Mouse (Mus musculus) forebrain, embryonic 16.5 days (tissue): Measurements from ENCODE around the gene Zc3h7b. TPM values are rescaled to one million over a fixed set of nuclear protein-coding genes. Genes with fewer than 3 reads are reported as not detected.

Experiments used
- ATAC-seq: fragments of 200-750 bp; cut with Nextera tagmentation; 2 replicates; pipeline ENCODE4 v1.8.0; 2017; ENCODE audit warnings: mild to moderate bottlenecking, moderate library complexity
- H3K27ac ChIP-seq: fragments of 300-500 bp; sonication (generic); 2 replicates; pipeline ENCODE4 v1.5.1; 2014; ENCODE audit warnings: low read length, control low read depth
- H3K27me3 ChIP-seq: fragments of 300-500 bp; sonication (generic); replicated peaks from 2 replicates; pipeline ENCODE4 v1.6.1; 2014; ENCODE audit warnings: low read length; ENCODE audit not compliant: control insufficient read depth, insufficient read depth
- H3K36me3 ChIP-seq: fragments of 300-500 bp; sonication (generic); 2 replicates; pipeline ENCODE4 v1.6.1; 2014; ENCODE audit not compliant: control insufficient read depth, insufficient read depth
- H3K4me1 ChIP-seq: fragments of 300-500 bp; sonication (generic); replicated peaks from 2 replicates; pipeline ENCODE4 v1.6.1; 2014; ENCODE audit warnings: low read length; ENCODE audit not compliant: control insufficient read depth, insufficient read depth
- H3K4me2 ChIP-seq: fragments of 300-500 bp; sonication (generic); 2 replicates; pipeline ENCODE4 v1.6.1; 2014; ENCODE audit warnings: mild to moderate bottlenecking, low read length, control low read depth
- H3K4me3 ChIP-seq: fragments of 300-500 bp; sonication (generic); replicated peaks from 2 replicates; pipeline ENCODE4 v1.5.1; 2014; ENCODE audit warnings: mild to moderate bottlenecking, low read length, control low read depth
- H3K9ac ChIP-seq: fragments of 300-500 bp; sonication (generic); replicated peaks from 2 replicates; pipeline ENCODE4 v1.6.1; 2014; ENCODE audit warnings: low read depth, low read length, control low read depth
- H3K9me3 ChIP-seq: fragments of 300-500 bp; sonication (generic); 2 replicates; pipeline ENCODE4 v1.6.1; 2016; ENCODE audit warnings: low read length; ENCODE audit not compliant: control insufficient read depth
- WGBS: fragments of 180-500 bp; shearing (Covaris S2); extraction: QIAGEN DNeasy Blood & Tissue Kit; methylation state at CpG from one replicate; pipeline ENCODE4 v1.1.7; 2014; 5-methylcytosine and 5-hydroxymethylcytosine counted together
- polyA plus RNA-seq: library from polyadenylated mRNA; unstranded; fragments of >200 nt; fragmentation: Nextera tagmentation; extraction: Ambion mirVana; gene quantifications from 2 replicates; pipeline ENCODE4 v1.2.1, GENCODE M21; 2015

Gene Zc3h7b
- polyA plus RNA-seq, 1 experiment from 2014 or later, result 59.1 TPM

- Histone ChIP-seq H3K9ac (peak overlapping the region; percentile 22; the same call in 1 of the 2 replicates), H3K4me3 (no peak overlapping the region), H3K36me3 (peaks cover 5% of the 10 kb centered on the region; the same call in 1 of the 2 replicates), H3K27me3 (no peaks in the 10 kb centered on the region), H3K4me1 (peaks cover 7% of the 10 kb centered on the region), H3K4me2 (no peak overlapping the region), H3K9me3 (no peaks in the 10 kb centered on the region), H3K27ac (0 out of 2 replicates have a peak overlapping the region, but pooled peaks have one; percentile 4)
- peak; percentile 94 for ATAC-seq
- WGBS, result 13% methylated on average over 24 of the region's 24 CpGs
Observed at GRCm38 (mm10) chr15:81831136-81831825, 86.4 kb downstream of the Zc3h7b start.

- H3K27ac ChIP-seq, result no peak overlapping the region
- 91% methylated on average over 3 of the region's 3 CpGs for WGBS
Observed at GRCm38 (mm10) chr15:81832219-81832618, 87.4 kb downstream of the Zc3h7b start.

DNA sequence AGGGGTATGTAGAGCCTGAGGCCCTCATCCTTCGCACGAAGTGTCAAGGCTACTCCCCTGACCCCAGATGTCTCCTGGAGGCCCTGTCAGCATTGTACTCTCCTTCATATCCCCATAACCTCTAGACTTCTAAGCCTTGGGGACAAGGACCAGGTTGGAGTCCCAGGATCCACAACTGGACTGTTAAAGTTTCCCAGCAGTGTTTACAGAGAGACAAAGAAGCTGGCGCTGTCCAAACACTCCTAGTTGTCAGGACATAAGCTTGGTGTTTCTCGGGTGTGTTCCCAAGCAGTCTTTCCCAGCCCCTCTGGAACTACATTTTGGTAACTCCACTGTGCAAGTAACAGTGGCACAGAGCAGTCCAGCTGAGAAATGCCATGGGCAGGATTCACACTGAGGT lies 88.6 kb downstream of the Zc3h7b start:
- H3K4me2 ChIP-seq, result no peak overlapping the region
- no peaks in the 10 kb centered on the region for H3K9me3 ChIP-seq
- no peak overlapping the region for H3K4me3 ChIP-seq
- no peak overlapping the region for H3K27ac ChIP-seq
- WGBS, result 79% methylated on average over 4 of the region's 4 CpGs
- no peak overlapping the region for H3K9ac ChIP-seq
- H3K36me3 ChIP-seq, result no peaks in the 10 kb centered on the region
- ATAC-seq, result no peak
- peaks cover 12% of the 10 kb centered on the region for H3K4me1 ChIP-seq
- no peaks in the 10 kb centered on the region for H3K27me3 ChIP-seq

More at GRCm38 (mm10) chr15:81832219-81832618, 87.4 kb downstream of the Zc3h7b start:
- ATAC-seq, result no peak
- Histone ChIP-seq H3K4me2 (no peak overlapping the region), H3K9me3 (no peaks in the 10 kb centered on the region), H3K4me1 (peaks cover 12% of the 10 kb centered on the region), H3K36me3 (peaks cover 3% of the 10 kb centered on the region; the same call in 1 of the 2 replicates), H3K27me3 (no peaks in the 10 kb centered on the region), H3K9ac (no peak overlapping the region), H3K4me3 (no peak overlapping the region)

- H3K27me3 ChIP-seq, result no peaks in the 10 kb centered on the region
- H3K9ac ChIP-seq, result no peak overlapping the region
- H3K4me2 ChIP-seq, result no peak overlapping the region
- H3K36me3 ChIP-seq, result no peaks in the 10 kb centered on the region
- no peak overlapping the region for H3K27ac ChIP-seq
- H3K9me3 ChIP-seq, result no peaks in the 10 kb centered on the region
- H3K4me3 ChIP-seq, result no peak overlapping the region
- peaks cover 15% of the 10 kb centered on the region for H3K4me1 ChIP-seq
- WGBS, result 63% methylated on average over 3 of the region's 3 CpGs
- no peak for ATAC-seq
Observed at GRCm38 (mm10) chr15:81834171-81834841, 89.4 kb downstream of the Zc3h7b start.

- H3K4me2 ChIP-seq, result no peak overlapping the region
- no peak overlapping the region for H3K9ac ChIP-seq
- peaks cover 21% of the 10 kb centered on the region for H3K4me1 ChIP-seq
- no peaks in the 10 kb centered on the region for H3K36me3 ChIP-seq
- no peak overlapping the region for H3K4me3 ChIP-seq
- H3K27me3 ChIP-seq, result no peaks in the 10 kb centered on the region
- no peak for ATAC-seq
- H3K27ac ChIP-seq, result no peak overlapping the region
- H3K9me3 ChIP-seq, result no peaks in the 10 kb centered on the region
- WGBS, result 65% methylated on average over 10 of the region's 10 CpGs
Observed at GRCm38 (mm10) chr15:81835007-81835880, 90.4 kb downstream of the Zc3h7b start.

DNA sequence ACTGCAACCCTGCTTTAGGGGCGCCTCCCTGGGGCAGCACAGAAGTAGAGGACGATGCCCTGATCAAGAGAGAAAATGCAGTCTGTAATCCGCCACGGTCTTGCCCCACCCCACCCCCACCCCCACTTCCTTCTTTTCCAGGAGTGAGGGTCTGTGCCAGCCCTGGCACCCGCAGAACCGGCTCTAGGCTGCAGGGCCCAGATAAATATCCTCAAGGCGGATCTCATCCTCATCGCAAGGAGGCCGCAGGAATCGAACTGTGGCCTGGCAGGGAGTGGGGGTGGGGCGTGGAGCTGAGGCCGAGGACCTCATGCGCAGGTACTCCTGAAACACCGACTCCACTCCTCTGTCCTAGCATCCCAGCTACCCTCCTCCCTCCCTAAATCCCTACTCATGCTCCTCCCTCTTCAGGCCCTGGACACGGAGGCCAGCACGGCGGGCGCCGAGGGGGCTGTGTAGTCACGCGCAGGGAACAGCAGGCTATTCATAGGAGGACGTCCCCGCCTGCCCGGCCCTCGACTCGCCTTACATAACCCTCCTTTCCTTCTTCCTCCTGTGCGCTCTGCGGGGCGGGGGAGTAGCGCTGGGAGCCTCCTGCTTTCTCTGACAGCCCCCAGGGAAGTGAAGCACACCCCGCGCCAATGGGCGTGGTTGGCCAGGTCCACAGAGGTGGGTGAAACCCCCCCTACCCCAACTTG lies 91.4 kb downstream of the Zc3h7b start:
- Histone ChIP-seq H3K4me3 (peak overlapping the region; percentile 19), H3K9ac (peak overlapping the region; percentile 45)

GRCm38 (mm10) chr15:81836966-81837920 lies 92.4 kb downstream of the Zc3h7b start:
- Histone ChIP-seq H3K4me2 (no peak overlapping the region), H3K4me3 (no peak overlapping the region), H3K9me3 (no peaks in the 10 kb centered on the region), H3K36me3 (no peaks in the 10 kb centered on the region), H3K4me1 (peaks cover 19% of the 10 kb centered on the region), H3K27ac (no peak overlapping the region), H3K27me3 (no peaks in the 10 kb centered on the region), H3K9ac (no peak overlapping the region)
- 54% methylated on average over 7 of the region's 7 CpGs for WGBS
- no peak for ATAC-seq

More for the DNA sequence above, 91.4 kb downstream of the Zc3h7b start:
- ATAC-seq, result peak; percentile 48
- Histone ChIP-seq H3K27me3 (no peaks in the 10 kb centered on the region), H3K4me2 (peak overlapping the region; percentile 47), H3K4me1 (peaks cover 21% of the 10 kb centered on the region), H3K36me3 (no peaks in the 10 kb centered on the region), H3K9me3 (no peaks in the 10 kb centered on the region), H3K27ac (no peak overlapping the region)
- 2% methylated on average over 29 of the region's 33 CpGs for WGBS

DNA sequence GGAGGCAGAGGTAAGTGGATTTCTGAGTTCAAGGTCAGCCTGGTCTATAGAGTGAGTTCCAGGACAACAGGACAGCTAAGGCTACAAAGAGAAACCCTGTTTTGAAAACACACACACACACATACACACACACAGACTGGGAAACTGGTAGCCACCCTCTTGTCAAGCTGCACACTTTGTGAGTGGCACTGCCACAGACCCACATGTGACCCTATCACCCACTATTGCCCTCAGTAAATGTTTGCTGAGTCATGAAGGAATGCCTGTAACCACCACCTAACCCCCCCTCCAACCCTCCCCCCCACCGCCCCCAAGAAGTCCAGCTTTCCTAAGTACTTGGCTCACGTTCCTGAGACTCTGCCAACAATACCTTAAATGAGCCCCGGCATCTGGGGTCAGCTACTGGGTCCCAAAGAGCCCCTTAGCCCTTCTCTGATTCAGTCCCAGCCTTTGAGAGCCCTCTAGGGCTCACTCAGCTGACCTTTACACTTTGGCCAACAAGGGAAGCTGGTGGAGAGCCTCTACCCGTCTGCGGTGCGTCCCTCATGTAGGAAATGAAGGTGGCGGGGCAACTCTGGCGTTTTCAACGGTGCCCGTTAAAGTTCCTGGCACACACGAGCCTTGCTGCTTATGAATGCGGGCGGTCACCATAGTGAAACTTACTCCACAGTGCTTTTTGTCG lies 93.8 kb downstream of the Zc3h7b start:
- no peak for ATAC-seq
- Histone ChIP-seq H3K36me3 (no peaks in the 10 kb centered on the region), H3K4me3 (no peak overlapping the region), H3K4me1 (peaks cover 19% of the 10 kb centered on the region), H3K27ac (no peak overlapping the region), H3K9ac (no peak overlapping the region), H3K9me3 (no peaks in the 10 kb centered on the region), H3K27me3 (no peaks in the 10 kb centered on the region), H3K4me2 (no peak overlapping the region)
- WGBS, result 42% methylated on average over 14 of the region's 14 CpGs
